Comparison of ENCODE assay signal across 13 mouse cellular contexts in the genomic region with DNA sequence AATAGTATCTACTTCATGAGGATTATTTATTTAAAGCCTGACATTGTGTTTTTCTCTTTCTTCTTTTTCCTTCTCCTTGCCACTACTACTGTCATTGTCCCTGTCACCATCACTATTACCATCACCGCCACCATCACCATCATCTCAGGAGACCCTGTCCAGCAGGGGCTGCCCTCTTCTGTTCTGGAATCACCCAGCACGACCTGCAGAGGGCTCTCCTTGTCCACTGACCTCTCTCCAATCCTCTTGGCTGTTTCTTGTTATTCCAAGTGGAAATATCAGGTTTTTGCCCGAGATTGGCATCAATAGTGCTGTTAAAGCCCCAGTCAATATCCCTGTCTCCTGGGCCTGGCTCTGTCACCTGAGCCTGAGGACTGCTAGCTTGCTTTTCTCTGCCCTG. TPM values are rescaled to one million over a fixed set of nuclear protein-coding genes. Genes with fewer than 3 reads are reported as not detected.
DNase-seq lines count a peak whose midpoint lies in the region; ATAC-seq lines count a peak whose summit lies in the region.
"Had no signal": no experiment of that assay in that cellular context is flagged by ENCODE, and none has a peak within 500 bp of the region (broad histone marks: within the 10 kb centered on the region; RNA-seq: fewer than 3 reads in every experiment).

No protein-coding gene starts in this region.

- DNase-seq in kidney, postnatal 10 days = peak; percentile 25
- no peak for DNase-seq in kidney, postnatal 14 days
- peak; percentile 11 for DNase-seq in neural tube, embryonic 11.5 days (ENCODE audit: low spot score)
- no peak for DNase-seq in neural tube, embryonic 10.5 days (ENCODE audit: extremely low spot score, low spot score)
- DNase-seq in right cerebral cortex, postnatal 36 days (ENCODE audit: low spot score in 2 of 2) = no peak
- DNase-seq in gastrocnemius, postnatal 4 days (ENCODE audit: low spot score in 2 of 2) = no peak
- DNase-seq: adrenal gland, adult 2 months had no signal

- no peak; the same call in 1 of the 2 replicates for ATAC-seq in forebrain, embryonic 13.5 days
- no peak for ATAC-seq in forebrain, embryonic 15.5 days (replicated peaks)
- ATAC-seq in neural tube, embryonic 11.5 days (ENCODE audit: insufficient read depth, low FRiP score, low TSS enrichment) = no peak

- H3K36me3 ChIP-seq in forebrain, embryonic 13.5 days (ENCODE audit: poor library complexity, severe bottlenecking) = no peaks in the 10 kb centered on the region
- H3K36me3 ChIP-seq in forebrain, embryonic 15.5 days = no peaks in the 10 kb centered on the region
- H3K36me3 ChIP-seq in neural tube, embryonic 11.5 days (ENCODE audit: control insufficient read depth, insufficient read depth, low read length) = no peaks in the 10 kb centered on the region
- H3K36me3 ChIP-seq: heart, embryonic 10.5 days; hindbrain, embryonic 15.5 days; stomach, embryonic 15.5 days had no signal

- no peak overlapping the region for H3K27ac ChIP-seq in forebrain, embryonic 13.5 days
- no peak overlapping the region for H3K27ac ChIP-seq in forebrain, embryonic 15.5 days (replicated peaks)
- H3K27ac ChIP-seq in neural tube, embryonic 11.5 days (ENCODE audit: low read depth, low read length) = no peak overlapping the region
- H3K27ac ChIP-seq: heart, embryonic 10.5 days; hindbrain, embryonic 15.5 days; stomach, embryonic 15.5 days had no signal

- no peak overlapping the region for H3K4me2 ChIP-seq in forebrain, embryonic 13.5 days
- H3K4me2 ChIP-seq in forebrain, embryonic 15.5 days (replicated peaks) = no peak overlapping the region
- H3K4me2 ChIP-seq in neural tube, embryonic 11.5 days (ENCODE audit: low read depth) = no peak overlapping the region
- H3K4me2 ChIP-seq: hindbrain, embryonic 15.5 days; stomach, embryonic 15.5 days had no signal

- 15% methylated on average over 3 of the region's 3 CpGs for whole genome bisulfite sequencing in forebrain, embryonic 13.5 days
- 19% methylated on average over 3 of the region's 3 CpGs for WGBS in forebrain, embryonic 15.5 days
- WGBS in neural tube, embryonic 11.5 days = 19% methylated on average over 3 of the region's 3 CpGs

- no peak overlapping the region for H3K4me3 ChIP-seq in forebrain, embryonic 13.5 days
- no peak overlapping the region for H3K4me3 ChIP-seq in forebrain, embryonic 15.5 days
- no peak overlapping the region for H3K4me3 ChIP-seq in neural tube, embryonic 11.5 days (ENCODE audit: low read depth, low read length)
- H3K4me3 ChIP-seq: heart, embryonic 10.5 days; hindbrain, embryonic 15.5 days; stomach, embryonic 15.5 days had no signal

- H3K27me3 ChIP-seq in forebrain, embryonic 13.5 days = no peaks in the 10 kb centered on the region
- H3K27me3 ChIP-seq in forebrain, embryonic 15.5 days = no peaks in the 10 kb centered on the region
- no peaks in the 10 kb centered on the region for H3K27me3 ChIP-seq in neural tube, embryonic 11.5 days (ENCODE audit: control insufficient read depth, insufficient read depth, low read length)
- H3K27me3 ChIP-seq: hindbrain, embryonic 15.5 days had no signal

- peak overlapping the region; percentile 23; the same call in 1 of the 2 replicates for H3K9ac ChIP-seq in forebrain, embryonic 13.5 days
- H3K9ac ChIP-seq in forebrain, embryonic 15.5 days (replicated peaks) = no peak overlapping the region
- no peak overlapping the region for H3K9ac ChIP-seq in neural tube, embryonic 11.5 days (ENCODE audit: low read length)
- H3K9ac ChIP-seq: hindbrain, embryonic 15.5 days; stomach, embryonic 15.5 days had no signal

- H3K9me3 ChIP-seq in forebrain, embryonic 13.5 days (replicated peaks) = no peaks in the 10 kb centered on the region
- no peaks in the 10 kb centered on the region for H3K9me3 ChIP-seq in forebrain, embryonic 15.5 days
- no peaks in the 10 kb centered on the region for H3K9me3 ChIP-seq in neural tube, embryonic 11.5 days (ENCODE audit: control insufficient read depth, low read length)
- H3K9me3 ChIP-seq: heart, embryonic 10.5 days; hindbrain, embryonic 15.5 days; stomach, embryonic 15.5 days had no signal

- peaks cover 15% of the 10 kb centered on the region for H3K4me1 ChIP-seq in forebrain, embryonic 13.5 days
- H3K4me1 ChIP-seq in forebrain, embryonic 15.5 days = peaks cover 13% of the 10 kb centered on the region
- H3K4me1 ChIP-seq in neural tube, embryonic 11.5 days (ENCODE audit: control insufficient read depth, insufficient read depth, low read length) = peaks cover 7% of the 10 kb centered on the region; the same call in 1 of the 2 replicates
- H3K4me1 ChIP-seq: stomach, embryonic 15.5 days had no signal

RNA-seq across cellular contexts. Expression of gene Kcnj9, which starts 4.4 kb away (rescaled TPM):
- 1.8 and 3.0 TPM in 2 replicates for polyA plus RNA-seq in forebrain, embryonic 13.5 days (2015; fragmentation: Nextera tagmentation; extraction: Ambion mirVana)
- polyA plus RNA-seq in forebrain, embryonic 15.5 days (2015; fragmentation: Nextera tagmentation; extraction: Ambion mirVana) = 3.4 and 3.5 TPM in 2 replicates
- 0.30 and 0.84 TPM in 2 replicates for polyA plus RNA-seq in neural tube, embryonic 11.5 days (2014; fragmentation: Nextera tagmentation; extraction: Ambion mirVana)
- not detected for total RNA-seq in gastrocnemius, postnatal 4 days (2021)
- polyA plus RNA-seq: heart, embryonic 10.5 days; lung, embryonic 16.5 days had no signal

RNA-seq across cellular contexts. Expression of gene Kcnj10, which starts 7.5 kb away (rescaled TPM):
- polyA plus RNA-seq in forebrain, embryonic 13.5 days (2015; fragmentation: Nextera tagmentation; extraction: Ambion mirVana) = 1.2 and 1.5 TPM in 2 replicates
- 1.7 and 1.9 TPM in 2 replicates for polyA plus RNA-seq in forebrain, embryonic 15.5 days (2015; fragmentation: Nextera tagmentation; extraction: Ambion mirVana)
- polyA plus RNA-seq in neural tube, embryonic 11.5 days (2014; fragmentation: Nextera tagmentation; extraction: Ambion mirVana) = 0.85 and 0.93 TPM in 2 replicates
- 1 to 10 TPM; 2.2 to 2.3 TPM for total RNA-seq in gastrocnemius, postnatal 4 days (2021)

RNA-seq across cellular contexts. Expression of gene Atp1a2, which starts 35.6 kb away (rescaled TPM):
- 17.6 and 17.8 TPM in 2 replicates for polyA plus RNA-seq in forebrain, embryonic 13.5 days (2015; fragmentation: Nextera tagmentation; extraction: Ambion mirVana)
- 32.2 and 33.1 TPM in 2 replicates for polyA plus RNA-seq in forebrain, embryonic 15.5 days (2015; fragmentation: Nextera tagmentation; extraction: Ambion mirVana)
- 1.3 and 1.6 TPM in 2 replicates for polyA plus RNA-seq in neural tube, embryonic 11.5 days (2014; fragmentation: Nextera tagmentation; extraction: Ambion mirVana)
- 100 to 1,000 TPM; 454 to 465 TPM for total RNA-seq in gastrocnemius, postnatal 4 days (2021)

RNA-seq across cellular contexts. Expression of gene Pigm, which starts 42.8 kb away (rescaled TPM):
- polyA plus RNA-seq in forebrain, embryonic 13.5 days (2015; fragmentation: Nextera tagmentation; extraction: Ambion mirVana) = 5.6 and 6.2 TPM in 2 replicates
- 4.7 TPM in 2 replicates for polyA plus RNA-seq in forebrain, embryonic 15.5 days (2015; fragmentation: Nextera tagmentation; extraction: Ambion mirVana)
- polyA plus RNA-seq in neural tube, embryonic 11.5 days (2014; fragmentation: Nextera tagmentation; extraction: Ambion mirVana) = 14.2 and 15.1 TPM in 2 replicates
- 1 to 10 TPM; 7.7 to 9.7 TPM for total RNA-seq in gastrocnemius, postnatal 4 days (2021)

Comparison
In these comparisons a context has a peak if more than half of its experiments do, and no peak if none do; other contexts are left out.
1. DNase-seq: peak in kidney, postnatal 10 days (single experiment) and neural tube, embryonic 11.5 days (single experiment); none in kidney, postnatal 14 days (single experiment), neural tube, embryonic 10.5 days (single experiment), right cerebral cortex, postnatal 36 days (0 of 2) and gastrocnemius, postnatal 4 days (0 of 2).